Mouse (Mus musculus): ENCODE data around the gene Krtap19-3. TPM values are rescaled to one million over a fixed set of nuclear protein-coding genes. Genes with fewer than 3 reads are reported as not detected.

Krtap19-3 gene
- not detected in 2 replicates for polyA plus RNA-seq (2012; rRNA removed)

DNA sequence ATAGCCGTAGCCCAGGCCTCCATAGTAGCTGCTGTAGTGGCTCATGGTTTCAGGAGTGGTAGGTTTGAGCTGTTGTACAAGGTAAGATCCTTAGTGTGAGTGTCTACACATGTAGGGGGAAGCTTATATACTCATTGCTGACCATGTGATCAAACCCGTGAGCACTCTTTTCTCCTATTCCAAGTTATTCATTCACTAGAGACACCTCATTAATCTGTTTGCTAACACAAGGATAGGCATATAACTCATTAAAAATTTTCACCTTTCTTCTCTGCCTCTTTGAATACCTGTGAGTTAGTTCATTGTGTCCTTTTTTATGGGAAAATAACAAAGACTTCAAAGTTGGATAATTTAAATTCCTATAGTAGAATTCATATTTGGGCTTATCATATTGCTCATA lies at the start of gene Krtap19-3:
Krtap19-3 (minus strand) TSS at position 101 of the 400 bp plus-strand sequence.
- no peak for TF ChIP-seq POLR2A (IDR thresholded peaks at IDR 0.05; ENCODE audit: borderline replicate concordance, extremely low read depth, low read depth, low read length)
- no peak for TF ChIP-seq CTCF (IDR thresholded peaks at IDR 0.05; ENCODE audit: insufficient read depth, low read length)
- Histone ChIP-seq H3K4me3 (replicated peaks; ENCODE audit: extremely low read depth, low read depth, low read length) (no peak within 1 kb of the TSS), H3K4me1 (ENCODE audit: control insufficient read depth, insufficient read depth, low read length) (no peaks in the 10 kb centered on the region)
- 82% methylated on average over 2 of the region's 2 CpGs for WGBS
- no peak for DNase-seq

DNA sequence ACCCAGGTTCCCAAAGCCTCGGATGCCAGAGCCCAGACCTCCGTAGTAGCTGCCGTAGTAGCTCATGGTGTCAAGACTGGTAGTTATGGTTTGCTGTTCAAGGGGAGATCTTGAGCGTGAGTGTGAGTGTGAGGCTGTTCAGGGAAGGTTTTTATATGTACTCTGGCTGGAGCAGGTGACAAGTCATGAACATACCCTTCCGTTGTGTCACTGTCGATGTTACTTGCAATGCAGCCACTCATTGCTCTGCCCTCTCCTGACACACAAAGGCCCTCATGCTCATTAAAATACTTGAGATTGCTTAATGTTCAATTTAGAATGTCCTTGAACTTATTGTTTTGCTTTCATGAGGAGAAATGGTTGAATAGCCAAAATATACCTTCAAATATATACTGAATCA lies 18.5 kb upstream of the Krtap19-3 start, which contains the start of gene Krtap19-5:
Krtap19-5 (minus strand) TSS at position 101 of the 400 bp plus-strand sequence.
- TF ChIP-seq CTCF (IDR thresholded peaks at IDR 0.05; ENCODE audit: insufficient read depth, low read length), result no peak
- no peak for TF ChIP-seq POLR2A (IDR thresholded peaks at IDR 0.05; ENCODE audit: borderline replicate concordance, extremely low read depth, low read depth, low read length)
- H3K4me3 ChIP-seq (replicated peaks; ENCODE audit: extremely low read depth, low read depth, low read length), result no peak within 1 kb of the TSS
- 86% methylated on average over 6 of the region's 6 CpGs for WGBS
- H3K4me1 ChIP-seq (ENCODE audit: control insufficient read depth, insufficient read depth, low read length), result no peaks in the 10 kb centered on the region
- no peak for DNase-seq

DNA sequence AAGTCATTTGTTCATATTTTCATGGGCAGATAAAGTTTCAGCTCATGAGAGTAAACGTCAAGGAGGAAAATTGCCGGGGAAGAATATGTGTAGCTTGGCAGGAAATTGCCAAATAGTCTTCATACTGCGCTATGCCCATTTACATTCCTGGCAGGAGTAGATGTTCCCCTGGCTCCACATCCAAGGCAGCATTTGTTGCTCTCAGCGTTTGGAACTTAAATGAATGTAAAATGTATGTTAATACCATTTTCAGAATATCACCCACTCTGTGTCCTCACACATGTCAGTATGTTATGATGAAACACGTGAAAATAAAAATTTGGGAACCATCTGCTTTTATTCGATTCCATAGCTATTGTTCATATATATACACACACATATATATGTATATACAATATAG lies 9.0 kb upstream of the Krtap19-3 start:
- WGBS, result 73% methylated on average over 6 of the region's 6 CpGs
- TF ChIP-seq POLR2A (IDR thresholded peaks at IDR 0.05; ENCODE audit: borderline replicate concordance, extremely low read depth, low read depth, low read length) (no peak), CTCF (IDR thresholded peaks at IDR 0.05; ENCODE audit: insufficient read depth, low read length) (no peak)
- Histone ChIP-seq H3K4me1 (ENCODE audit: control insufficient read depth, insufficient read depth, low read length) (no peaks in the 10 kb centered on the region), H3K4me3 (replicated peaks; ENCODE audit: extremely low read depth, low read depth, low read length) (no peak overlapping the region)
- DNase-seq, result no peak

DNA sequence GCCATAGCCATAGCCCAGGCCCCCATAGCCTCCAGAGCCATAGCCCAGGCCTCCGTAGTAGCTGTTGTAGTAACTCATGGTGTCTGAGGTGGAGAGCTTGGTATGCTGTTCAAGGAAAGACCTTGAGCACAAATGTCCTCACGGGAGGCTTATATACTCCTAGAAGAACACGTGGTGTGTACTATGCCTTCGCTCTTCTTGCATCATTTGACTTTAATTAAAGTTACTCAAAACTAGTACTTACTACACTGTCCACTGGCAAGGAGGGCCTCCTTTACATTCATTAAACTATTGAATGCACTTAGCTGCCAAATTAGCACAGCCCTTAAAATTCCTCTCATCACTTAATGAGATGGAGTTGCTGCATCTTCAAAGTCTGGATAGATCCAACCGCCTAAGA lies 7.2 kb upstream of the Krtap19-3 start, which contains the start of gene Krtap19-4:
Krtap19-4 (minus strand) TSS at position 101 of the 400 bp plus-strand sequence.
- H3K4me3 ChIP-seq (replicated peaks; ENCODE audit: extremely low read depth, low read depth, low read length), result no peak within 1 kb of the TSS
- 89% methylated on average over 5 of the region's 5 CpGs for WGBS
- TF ChIP-seq POLR2A (IDR thresholded peaks at IDR 0.05; ENCODE audit: borderline replicate concordance, extremely low read depth, low read depth, low read length), result no peak
- no peak for TF ChIP-seq CTCF (IDR thresholded peaks at IDR 0.05; ENCODE audit: insufficient read depth, low read length)

DNA sequence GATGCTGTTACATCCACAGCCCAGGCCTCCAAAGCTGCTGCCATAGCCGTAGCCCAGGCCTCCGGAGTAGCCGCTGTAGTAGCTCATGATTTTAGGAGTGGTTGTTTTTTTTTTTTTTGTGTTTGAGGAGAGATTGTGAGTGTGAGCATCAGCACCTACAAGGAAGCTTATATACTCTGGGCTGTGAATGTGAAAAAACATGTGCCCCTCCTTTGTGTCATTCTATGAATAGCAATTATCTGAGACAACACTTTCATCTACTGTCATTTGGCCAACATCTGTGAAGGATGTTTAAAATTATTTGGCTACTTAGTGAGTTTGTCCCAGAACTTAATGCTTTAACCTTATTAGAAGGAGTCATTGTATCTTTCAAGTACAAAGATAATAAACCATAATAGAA lies 3.7 kb downstream of the Krtap19-3 start, which contains the start of gene Krtap19-2:
Krtap19-2 (minus strand) TSS at position 101 of the 400 bp plus-strand sequence.
- Histone ChIP-seq H3K4me1 (ENCODE audit: control insufficient read depth, insufficient read depth, low read length) (no peaks in the 10 kb centered on the region), H3K4me3 (replicated peaks; ENCODE audit: extremely low read depth, low read depth, low read length) (no peak within 1 kb of the TSS)
- TF ChIP-seq POLR2A (IDR thresholded peaks at IDR 0.05; ENCODE audit: borderline replicate concordance, extremely low read depth, low read depth, low read length) (no peak), CTCF (IDR thresholded peaks at IDR 0.05; ENCODE audit: insufficient read depth, low read length) (no peak)
- DNase-seq, result no peak
- WGBS, result 89% methylated on average over 3 of the region's 3 CpGs

More for the DNA sequence above, 7.2 kb upstream of the Krtap19-3 start, which contains the start of gene Krtap19-4:
- no peak for DNase-seq
- no peaks in the 10 kb centered on the region for H3K4me1 ChIP-seq (ENCODE audit: control insufficient read depth, insufficient read depth, low read length)

DNA sequence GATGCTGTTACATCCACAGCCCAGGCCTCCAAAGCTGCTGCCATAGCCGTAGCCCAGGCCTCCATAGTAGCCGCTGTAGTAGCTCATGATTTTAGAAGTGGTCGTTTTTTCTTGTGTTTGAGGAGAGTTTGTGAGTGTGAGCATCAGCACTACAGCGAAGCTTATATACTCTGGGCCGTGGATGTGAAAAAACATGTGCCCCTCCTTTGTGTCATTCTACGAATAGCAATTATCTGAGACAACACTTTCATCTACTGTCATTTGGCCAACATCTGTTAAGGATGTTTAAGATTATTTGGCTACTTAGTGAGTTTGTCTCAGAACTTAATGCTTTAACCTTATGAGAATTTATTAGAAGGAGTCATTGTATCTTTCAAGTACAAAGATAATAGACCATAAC lies 8.5 kb downstream of the Krtap19-3 start, which contains the start of gene Krtap19-1:
Krtap19-1 (minus strand) TSS at position 101 of the 400 bp plus-strand sequence.
- TF ChIP-seq POLR2A (IDR thresholded peaks at IDR 0.05; ENCODE audit: borderline replicate concordance, extremely low read depth, low read depth, low read length), result no peak
- no peak for TF ChIP-seq CTCF (IDR thresholded peaks at IDR 0.05; ENCODE audit: insufficient read depth, low read length)
- no peak for DNase-seq
- 76% methylated on average over 6 of the region's 6 CpGs for WGBS
- Histone ChIP-seq H3K4me1 (ENCODE audit: control insufficient read depth, insufficient read depth, low read length) (no peaks in the 10 kb centered on the region), H3K4me3 (replicated peaks; ENCODE audit: extremely low read depth, low read depth, low read length) (no peak within 1 kb of the TSS)

DNA sequence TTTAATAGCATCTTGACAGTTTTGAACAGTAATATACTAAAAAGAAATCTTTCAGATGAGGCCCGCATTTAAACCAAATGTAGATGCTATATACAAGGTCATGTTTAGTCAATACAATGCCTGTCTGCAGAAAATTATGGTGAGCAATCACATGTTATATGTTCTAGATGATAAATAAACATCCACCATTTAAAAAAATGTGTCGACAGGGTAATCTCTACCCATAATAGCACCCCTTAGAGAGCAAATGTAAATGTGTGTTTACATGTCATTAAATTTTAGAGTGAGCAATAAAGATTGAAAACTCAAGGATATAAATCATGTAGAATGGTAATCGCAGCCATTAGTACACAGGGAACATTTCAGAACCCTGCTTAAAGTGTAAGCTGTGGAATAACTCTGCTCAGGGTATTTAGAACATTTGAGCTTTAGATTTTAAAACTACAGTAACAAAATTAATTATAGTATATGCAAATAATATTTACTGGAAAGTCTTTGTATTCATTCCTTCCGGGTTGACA lies 12.9 kb downstream of the Krtap19-3 start:
- WGBS, result 86% methylated on average over 4 of the region's 4 CpGs
- no peak for DNase-seq
- no peak for TF ChIP-seq CTCF (IDR thresholded peaks at IDR 0.05; ENCODE audit: insufficient read depth, low read length)
- TF ChIP-seq POLR2A (IDR thresholded peaks at IDR 0.05; ENCODE audit: borderline replicate concordance, extremely low read depth, low read depth, low read length), result no peak
- no peak overlapping the region for H3K4me3 ChIP-seq (replicated peaks; ENCODE audit: extremely low read depth, low read depth, low read length)
- H3K4me1 ChIP-seq (ENCODE audit: control insufficient read depth, insufficient read depth, low read length), result no peaks in the 10 kb centered on the region

DNA sequence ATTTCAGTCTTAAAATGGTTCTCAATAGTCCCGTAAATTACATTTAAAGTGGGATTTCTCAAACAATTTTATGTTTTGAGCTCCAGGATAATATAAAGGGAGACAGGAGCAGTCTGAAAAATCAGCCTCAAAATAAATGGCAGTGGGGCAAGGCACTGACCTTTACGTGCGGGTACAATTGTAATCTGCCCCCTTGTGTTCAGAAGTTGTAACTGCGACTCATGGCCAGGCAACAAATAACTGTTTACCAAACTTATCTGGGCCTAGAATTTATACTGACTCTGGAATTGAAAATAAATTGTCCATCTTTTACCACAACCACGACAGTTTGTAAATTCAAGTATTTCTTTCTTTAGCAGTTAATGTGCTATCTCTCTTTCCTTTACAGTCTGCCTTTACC lies 26.4 kb downstream of the Krtap19-3 start:
- TF ChIP-seq CTCF (IDR thresholded peaks at IDR 0.05; ENCODE audit: insufficient read depth, low read length), result no peak
- 12% methylated on average over 5 of the region's 5 CpGs for WGBS
- Histone ChIP-seq H3K4me1 (ENCODE audit: control insufficient read depth, insufficient read depth, low read length) (no peaks in the 10 kb centered on the region), H3K4me3 (replicated peaks; ENCODE audit: extremely low read depth, low read depth, low read length) (no peak overlapping the region)
- no peak for DNase-seq

DNA sequence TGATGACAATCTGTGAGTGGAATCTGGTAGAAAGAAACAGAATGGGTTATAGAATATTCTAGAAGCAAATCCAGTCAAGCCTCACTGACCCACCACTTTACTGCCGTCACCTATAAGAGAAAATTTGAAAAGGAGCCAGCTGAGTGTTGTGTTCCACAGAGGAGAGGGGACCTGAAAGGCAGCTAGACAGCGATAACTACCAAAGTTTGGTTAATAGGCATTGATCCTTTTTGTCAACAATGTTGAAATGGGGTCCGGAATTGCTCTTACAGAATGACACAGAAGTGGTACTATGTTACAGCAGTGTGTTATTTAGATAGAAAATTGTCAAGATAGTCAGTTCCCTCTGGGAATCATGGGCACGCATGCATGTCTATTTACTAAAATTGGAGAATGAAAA lies 29.3 kb downstream of the Krtap19-3 start:
- 79% methylated on average over 4 of the region's 4 CpGs for WGBS
- DNase-seq, result no peak
- no peak for TF ChIP-seq CTCF (IDR thresholded peaks at IDR 0.05; ENCODE audit: insufficient read depth, low read length)
- TF ChIP-seq POLR2A (IDR thresholded peaks at IDR 0.05; ENCODE audit: borderline replicate concordance, extremely low read depth, low read depth, low read length), result no peak
- Histone ChIP-seq H3K4me1 (ENCODE audit: control insufficient read depth, insufficient read depth, low read length) (no peaks in the 10 kb centered on the region), H3K4me3 (replicated peaks; ENCODE audit: extremely low read depth, low read depth, low read length) (no peak overlapping the region)

DNA sequence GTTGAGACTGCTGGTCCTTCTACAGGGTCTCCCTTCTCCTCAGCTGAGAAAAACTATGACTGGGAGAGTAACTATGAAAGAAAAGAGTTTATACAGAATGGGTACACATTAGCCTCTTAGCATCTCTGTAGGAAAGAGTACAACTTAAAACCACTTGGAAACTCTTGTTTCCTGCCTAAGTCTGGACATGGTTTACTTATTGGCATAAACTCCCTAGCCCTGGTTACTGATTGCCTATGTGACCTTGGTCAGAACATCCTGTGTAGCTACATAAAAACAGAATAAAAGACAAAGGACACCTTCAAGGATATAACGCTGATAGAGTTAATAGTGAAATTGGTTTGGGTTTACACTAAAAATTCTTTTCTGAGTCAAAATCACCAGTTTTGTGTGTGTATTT lies 30.5 kb downstream of the Krtap19-3 start:
- Histone ChIP-seq H3K4me3 (replicated peaks; ENCODE audit: extremely low read depth, low read depth, low read length) (no peak overlapping the region), H3K4me1 (ENCODE audit: control insufficient read depth, insufficient read depth, low read length) (no peaks in the 10 kb centered on the region)
- 88% methylated on average over 1 of the region's 1 CpGs for WGBS
- TF ChIP-seq CTCF (IDR thresholded peaks at IDR 0.05; ENCODE audit: insufficient read depth, low read length) (no peak), POLR2A (IDR thresholded peaks at IDR 0.05; ENCODE audit: borderline replicate concordance, extremely low read depth, low read depth, low read length) (no peak)
- DNase-seq, result no peak

Other genes with a start within 250 kb of the Krtap19-3 start
- not detected in 2 replicates for gene Krtap26-1, start 230.2 kb downstream of the Krtap19-3 start, polyA plus RNA-seq (2012; rRNA removed)
- gene Krtap27-1, start 206.4 kb downstream of the Krtap19-3 start, polyA plus RNA-seq (2012; rRNA removed), result not detected in 2 replicates
- not detected in 2 replicates for gene 2310061N02Rik, start 170.1 kb downstream of the Krtap19-3 start, polyA plus RNA-seq (2012; rRNA removed)
- not detected in 2 replicates for gene Krtap13-1, start 149.2 kb downstream of the Krtap19-3 start, polyA plus RNA-seq (2012; rRNA removed)
- not detected in 2 replicates for gene Krtap13, start 126.4 kb downstream of the Krtap19-3 start, polyA plus RNA-seq (2012; rRNA removed)
- gene 2310034C09Rik, start 119.2 kb downstream of the Krtap19-3 start, polyA plus RNA-seq (2012; rRNA removed), result not detected in 2 replicates
- gene 2310057N15Rik, start 103.8 kb downstream of the Krtap19-3 start, polyA plus RNA-seq (2012; rRNA removed), result not detected in 2 replicates
- not detected in 2 replicates for gene Gm5965, start 100.1 kb downstream of the Krtap19-3 start, polyA plus RNA-seq (2012; rRNA removed)
- not detected in 2 replicates for gene Gm20741, start 65.8 kb downstream of the Krtap19-3 start, polyA plus RNA-seq (2012; rRNA removed)
- not detected in 2 replicates for gene Krtap15, start 57.8 kb downstream of the Krtap19-3 start, polyA plus RNA-seq (2012; rRNA removed)
- gene Krtap14, start 51.9 kb downstream of the Krtap19-3 start, polyA plus RNA-seq (2012; rRNA removed), result not detected in 2 replicates
- not detected in 2 replicates for gene Krtap19-1, start 8.6 kb downstream of the Krtap19-3 start, polyA plus RNA-seq (2012; rRNA removed)
- gene Krtap19-2, start 3.8 kb downstream of the Krtap19-3 start, polyA plus RNA-seq (2012; rRNA removed), result not detected in 2 replicates
- not detected in 2 replicates for gene Krtap19-4, start 7.1 kb upstream of the Krtap19-3 start, polyA plus RNA-seq (2012; rRNA removed)
- gene Krtap19-5, start 18.4 kb upstream of the Krtap19-3 start, polyA plus RNA-seq (2012; rRNA removed), result not detected in 2 replicates
- gene Krtap19-9b, start 54.2 kb upstream of the Krtap19-3 start, polyA plus RNA-seq (2012; rRNA removed), result not detected in 2 replicates
- gene Krtap16-3, start 84.8 kb upstream of the Krtap19-3 start, polyA plus RNA-seq (2012; rRNA removed), result not detected in 2 replicates
- gene Krtap22-2, start 132.7 kb upstream of the Krtap19-3 start, polyA plus RNA-seq (2012; rRNA removed), result not detected in 2 replicates
- not detected in 2 replicates for gene Gm10229, start 137.2 kb upstream of the Krtap19-3 start, polyA plus RNA-seq (2012; rRNA removed)
- not detected in 2 replicates for gene Krtap6-1, start 153.7 kb upstream of the Krtap19-3 start, polyA plus RNA-seq (2012; rRNA removed)
- gene Gm10228, start 163.4 kb upstream of the Krtap19-3 start, polyA plus RNA-seq (2012; rRNA removed), result not detected in 2 replicates
- gene Krtap6-5, start 169.8 kb upstream of the Krtap19-3 start, polyA plus RNA-seq (2012; rRNA removed), result not detected in 2 replicates
- gene 1110025L11Rik, start 186.0 kb upstream of the Krtap19-3 start, polyA plus RNA-seq (2012; rRNA removed), result not detected in 2 replicates
- not detected in 2 replicates for gene Krtap6-3, start 206.0 kb upstream of the Krtap19-3 start, polyA plus RNA-seq (2012; rRNA removed)